ENCODE assay signal across 11 mouse cellular contexts in the genomic region with DNA sequence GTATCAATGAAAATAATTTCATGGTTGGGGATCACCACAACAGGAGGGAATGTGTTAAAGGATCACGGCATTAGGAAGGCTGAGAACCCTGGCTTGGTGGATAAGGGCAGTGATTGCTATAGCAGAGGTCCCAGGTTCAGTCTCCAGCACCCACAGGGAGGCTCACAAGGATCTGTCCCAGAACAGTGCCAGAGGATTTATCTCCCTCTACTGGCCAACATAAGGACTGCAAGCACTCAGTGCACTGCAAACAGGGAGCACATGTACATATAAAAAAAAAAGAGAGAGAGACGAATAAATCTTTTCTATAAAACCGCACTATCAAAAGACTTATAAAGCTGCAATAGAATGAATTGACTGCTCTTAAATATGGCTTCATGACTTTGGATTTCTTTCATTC. TPM values are rescaled to one million over a fixed set of nuclear protein-coding genes. Genes with fewer than 3 reads are reported as not detected.
DNase-seq lines count a peak whose midpoint lies in the region; ATAC-seq and TF ChIP-seq lines count a peak whose summit lies in the region.
"Had no signal": no experiment of that assay in that cellular context is flagged by ENCODE, and none has a peak within 500 bp of the region (broad histone marks: within the 10 kb centered on the region; RNA-seq: fewer than 3 reads in every experiment).

No protein-coding gene starts in this region.

- H3K36me3 ChIP-seq in heart, embryonic 11.5 days (ENCODE audit: control insufficient read depth, insufficient read depth, low read length), result no peaks in the 10 kb centered on the region
- H3K36me3 ChIP-seq in midbrain, postnatal 0 days (ENCODE audit: insufficient read depth, low read length), result no peaks in the 10 kb centered on the region
- no peaks in the 10 kb centered on the region for H3K36me3 ChIP-seq in midbrain, embryonic 15.5 days (replicated peaks)
- H3K36me3 ChIP-seq: heart, embryonic 13.5 days; liver, embryonic 15.5 days; stomach, embryonic 15.5 days had no signal

- H3K27me3 ChIP-seq in heart, embryonic 11.5 days (ENCODE audit: control insufficient read depth, insufficient read depth, low read length), result no peaks in the 10 kb centered on the region
- no peaks in the 10 kb centered on the region for H3K27me3 ChIP-seq in midbrain, postnatal 0 days (ENCODE audit: insufficient read depth, low read length)
- H3K27me3 ChIP-seq in midbrain, embryonic 15.5 days (replicated peaks), result no peaks in the 10 kb centered on the region
- H3K27me3 ChIP-seq: heart, embryonic 13.5 days; liver, embryonic 15.5 days; stomach, embryonic 15.5 days had no signal

- H3K4me2 ChIP-seq in heart, embryonic 11.5 days, result no peak overlapping the region
- no peak overlapping the region for H3K4me2 ChIP-seq in midbrain, postnatal 0 days (ENCODE audit: low read depth, low read length, poor library complexity, severe bottlenecking)
- H3K4me2 ChIP-seq in midbrain, embryonic 15.5 days, result no peak overlapping the region
- H3K4me2 ChIP-seq: heart, embryonic 13.5 days; liver, embryonic 15.5 days; stomach, embryonic 15.5 days had no signal

- no peaks in the 10 kb centered on the region for H3K9me3 ChIP-seq in heart, embryonic 11.5 days (replicated peaks; ENCODE audit: control insufficient read depth, low read length)
- H3K9me3 ChIP-seq in midbrain, postnatal 0 days (ENCODE audit: low read length), result no peaks in the 10 kb centered on the region
- no peaks in the 10 kb centered on the region for H3K9me3 ChIP-seq in midbrain, embryonic 15.5 days
- H3K9me3 ChIP-seq: heart, embryonic 13.5 days; liver, embryonic 15.5 days; stomach, embryonic 15.5 days had no signal

- H3K27ac ChIP-seq in heart, embryonic 11.5 days (ENCODE audit: low read depth, low read length), result no peak overlapping the region
- no peak overlapping the region for H3K27ac ChIP-seq in midbrain, postnatal 0 days (ENCODE audit: low read depth, low read length)
- H3K27ac ChIP-seq in midbrain, embryonic 15.5 days, result no peak overlapping the region
- H3K27ac ChIP-seq in bone marrow, adult 2 months (ENCODE audit: control insufficient read depth, insufficient read depth, low read depth, low read length, poor library complexity), result no peak overlapping the region
- H3K27ac ChIP-seq: heart, embryonic 13.5 days; liver, embryonic 15.5 days; stomach, embryonic 15.5 days had no signal

- H3K9ac ChIP-seq in heart, embryonic 11.5 days (ENCODE audit: low read depth, low read length), result no peak overlapping the region
- H3K9ac ChIP-seq in midbrain, postnatal 0 days (replicated peaks; ENCODE audit: low read length, poor library complexity, severe bottlenecking), result no peak overlapping the region
- no peak overlapping the region for H3K9ac ChIP-seq in midbrain, embryonic 15.5 days
- H3K9ac ChIP-seq: heart, embryonic 13.5 days; liver, embryonic 15.5 days; stomach, embryonic 15.5 days had no signal

- no peak overlapping the region for H3K4me3 ChIP-seq in heart, embryonic 11.5 days (ENCODE audit: low read depth, low read length)
- H3K4me3 ChIP-seq in midbrain, postnatal 0 days (ENCODE audit: low read depth, low read length), result no peak overlapping the region
- no peak overlapping the region for H3K4me3 ChIP-seq in midbrain, embryonic 15.5 days
- no peak overlapping the region for H3K4me3 ChIP-seq in bone marrow, adult 2 months (replicated peaks; ENCODE audit: control insufficient read depth, low read depth, low read length)
- H3K4me3 ChIP-seq: heart, embryonic 13.5 days; liver, embryonic 15.5 days; stomach, embryonic 15.5 days had no signal

- TF ChIP-seq POLR2A in bone marrow, adult 2 months (IDR thresholded peaks at IDR 0.05; ENCODE audit: borderline replicate concordance, control insufficient read depth, low read depth, low read length), result no peak

- WGBS in heart, embryonic 11.5 days (ENCODE audit: insufficient replicate concordance), result 78% methylated on average over 3 of the region's 3 CpGs
- WGBS in midbrain, postnatal 0 days, result 85% methylated on average over 3 of the region's 3 CpGs
- WGBS in midbrain, embryonic 15.5 days, result 85% methylated on average over 3 of the region's 3 CpGs
- WGBS in bone marrow, adult 2 months, result 80% methylated on average over 3 of the region's 3 CpGs

- no peak for ATAC-seq in heart, embryonic 11.5 days (replicated peaks; ENCODE audit: insufficient number of reproducible peaks, low FRiP score, low TSS enrichment)
- no peak for ATAC-seq in midbrain, postnatal 0 days (ENCODE audit: low FRiP score)
- no peak for ATAC-seq in midbrain, embryonic 15.5 days (replicated peaks)

- H3K4me1 ChIP-seq in heart, embryonic 11.5 days (ENCODE audit: control insufficient read depth, insufficient read depth, low read length), result 0 out of 2 replicates have a peak, but pooled peaks cover 2% of the 10 kb centered on the region
- H3K4me1 ChIP-seq in midbrain, postnatal 0 days (ENCODE audit: insufficient read depth, low read length), result no peaks in the 10 kb centered on the region; the same call in 1 of the 2 replicates
- H3K4me1 ChIP-seq in midbrain, embryonic 15.5 days, result no peaks in the 10 kb centered on the region
- no peaks in the 10 kb centered on the region for H3K4me1 ChIP-seq in bone marrow, adult 2 months (ENCODE audit: control insufficient read depth, insufficient read depth, low read length)
- H3K4me1 ChIP-seq: liver, embryonic 15.5 days; stomach, embryonic 15.5 days had no signal

- TF ChIP-seq CTCF in midbrain, postnatal 0 days (IDR thresholded peaks at IDR 0.05), result peak; percentile 62
- peak; percentile 17; the same call in 1 of the 2 replicates for TF ChIP-seq CTCF in bone marrow, adult 2 months (IDR thresholded peaks at IDR 0.05; ENCODE audit: control insufficient read depth, insufficient read depth, low read length)

- peak; percentile 14 for DNase-seq in heart, postnatal 4 days
- no peak for DNase-seq in midbrain, postnatal 0 days (ENCODE audit: low spot score)
- DNase-seq in mesoderm, embryonic 11.5 days (ENCODE audit: low read depth, low spot score), result peak; percentile 34
- no peak for DNase-seq in T-cell, adult 2 months (ENCODE audit: low spot score)
- no peak for DNase-seq in natural killer cell, adult 2 months (ENCODE audit: low spot score in 2 of 2)

RNA-seq across cellular contexts. Expression of a gene that starts 43.9 kb away (rescaled TPM):
- 1 to 10 TPM; 1.9 to 2.1 TPM for total RNA-seq in heart, postnatal 4 days (2021)
- polyA plus RNA-seq in heart, embryonic 11.5 days (2014; fragmentation: Nextera tagmentation; extraction: Ambion mirVana), result 0.45 and 0.67 TPM in 2 replicates
- total RNA-seq in midbrain, postnatal 0 days (2014; rRNA removed), result 0.27 and 0.52 TPM in 2 replicates
- 0.32 and 0.42 TPM in 2 replicates for polyA plus RNA-seq in midbrain, postnatal 0 days (2015; fragmentation: Nextera tagmentation; extraction: Ambion mirVana)
- 0.35 and 0.61 TPM in 2 replicates for polyA plus RNA-seq in midbrain, embryonic 15.5 days (2015; fragmentation: Nextera tagmentation; extraction: Ambion mirVana)
- polyA plus RNA-seq in bone marrow, adult 2 months (2011; ENCODE audit: insufficient read depth, insufficient read length, low replicate concordance, missing spikeins), result 0.97 TPM in 1 of 2 replicates, not detected in the other
- polyA plus RNA-seq: liver, embryonic 15.5 days had no signal

Comparison
In these comparisons a context has a peak if more than half of its experiments do, and no peak if none do; other contexts are left out.
1. DNase-seq: peak in heart, postnatal 4 days (single experiment) and mesoderm, embryonic 11.5 days (single experiment); none in midbrain, postnatal 0 days (single experiment), T-cell, adult 2 months (single experiment) and natural killer cell, adult 2 months (0 of 2).